Mouse (Mus musculus): ENCODE results near the gene Gm28047.

The Gm28047 gene

GRCm38 (mm10) chr15:102516728-102517404 is 108.0 kb downstream of the Gm28047 start, which contains the start of gene Map3k12:
Map3k12 (minus strand) TSS chr15:102517064.
- DNase-seq (ENCODE audit: low read depth, low spot score) = peak; percentile 65

GRCm38 (mm10) chr15:102516293-102516692 is 108.6 kb downstream of the Gm28047 start:
- DNase-seq (ENCODE audit: low read depth, low spot score) = peak; percentile 58

GRCm38 (mm10) chr15:102515791-102516190 is 109.1 kb downstream of the Gm28047 start:
- no peak for DNase-seq (ENCODE audit: low read depth, low spot score)

- DNase-seq (ENCODE audit: low read depth, low spot score) = no peak
Observed at GRCm38 (mm10) chr15:102515261-102515660, 109.6 kb downstream of the Gm28047 start.

GRCm38 (mm10) chr15:102513004-102513403 is 111.9 kb downstream of the Gm28047 start:
- no peak for DNase-seq (ENCODE audit: low read depth, low spot score)

- DNase-seq (ENCODE audit: low read depth, low spot score) = no peak
Observed at GRCm38 (mm10) chr15:102512471-102512870, 112.4 kb downstream of the Gm28047 start.

- no peak for DNase-seq (ENCODE audit: low read depth, low spot score)
Observed at GRCm38 (mm10) chr15:102512010-102512409, 112.9 kb downstream of the Gm28047 start.

- no peak for DNase-seq (ENCODE audit: low read depth, low spot score)
Observed at GRCm38 (mm10) chr15:102511285-102511833, 113.5 kb downstream of the Gm28047 start.

GRCm38 (mm10) chr15:102510590-102511284 is 114.1 kb downstream of the Gm28047 start:
- peak; percentile 98 for DNase-seq (ENCODE audit: low read depth, low spot score)

- DNase-seq (ENCODE audit: low read depth, low spot score) = no peak
Observed at GRCm38 (mm10) chr15:102510110-102510509, 114.8 kb downstream of the Gm28047 start.

GRCm38 (mm10) chr15:102508336-102508735 is 116.5 kb downstream of the Gm28047 start:
- no peak for DNase-seq (ENCODE audit: low read depth, low spot score)

- DNase-seq (ENCODE audit: low read depth, low spot score) = no peak
Observed at GRCm38 (mm10) chr15:102507561-102507960, 117.3 kb downstream of the Gm28047 start.

GRCm38 (mm10) chr15:102506864-102507263 is 118.0 kb downstream of the Gm28047 start:
- DNase-seq (ENCODE audit: low read depth, low spot score) = no peak

- no peak for DNase-seq (ENCODE audit: low read depth, low spot score)
Observed at GRCm38 (mm10) chr15:102506464-102506830, 118.4 kb downstream of the Gm28047 start.

- no peak for DNase-seq (ENCODE audit: low read depth, low spot score)
Observed at GRCm38 (mm10) chr15:102505770-102506463, 119.0 kb downstream of the Gm28047 start.

GRCm38 (mm10) chr15:102505073-102505769 is 119.6 kb downstream of the Gm28047 start:
- DNase-seq (ENCODE audit: low read depth, low spot score) = no peak

GRCm38 (mm10) chr15:102503924-102504782 is 120.7 kb downstream of the Gm28047 start:
- DNase-seq (ENCODE audit: low read depth, low spot score) = no peak

GRCm38 (mm10) chr15:102503447-102503846 is 121.4 kb downstream of the Gm28047 start, which contains the start of gene Gm10337:
Gm10337 (plus strand) TSS chr15:102503722.
- no peak for DNase-seq (ENCODE audit: low read depth, low spot score)

- no peak for DNase-seq (ENCODE audit: low read depth, low spot score)
Observed at GRCm38 (mm10) chr15:102502254-102502840, 122.5 kb downstream of the Gm28047 start.

All from ES-CJ7 (cell line).